Mouse (Mus musculus) bone marrow macrophage, adult 2 months (primary cell): Measurements from ENCODE around the gene Cdca7l.
"Not testable (repeated sequence)": the region's sequence is repeated elsewhere in the genome, so short reads cannot be mapped to it uniquely, and the experiment has no call there.

Experiments used
- CTCF ChIP-seq: IDR thresholded peaks from 2 replicates; pipeline ENCODE4 v1.5.1; 2012; ENCODE audit warnings: low read depth, mild to moderate bottlenecking, low read length, moderate library complexity
- POLR2A ChIP-seq: IDR thresholded peaks from 2 replicates; pipeline ENCODE4 v1.6.1; 2012; ENCODE audit warnings: mild to moderate bottlenecking, low read depth, low read length, borderline replicate concordance

DNA sequence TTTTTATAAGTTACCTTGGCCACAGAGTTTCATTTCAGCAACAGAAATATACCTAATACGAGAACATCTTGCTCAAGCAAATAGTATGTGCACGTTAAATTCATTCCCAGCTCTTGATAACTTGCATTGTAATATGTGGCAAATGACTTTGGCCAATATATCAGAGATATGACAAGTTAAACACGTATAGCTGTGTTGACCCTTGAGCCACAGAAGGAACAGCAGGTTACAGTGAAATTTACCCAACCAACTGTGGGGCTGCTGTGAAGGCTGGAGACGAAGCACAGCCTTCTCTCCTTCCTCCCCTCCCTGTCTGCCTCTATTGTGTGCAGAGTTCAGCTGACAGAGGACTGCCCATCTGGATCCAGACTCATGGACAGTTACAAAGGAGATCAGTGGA, 97.3 kb downstream of the Cdca7l start:
- TF ChIP-seq POLR2A, CTCF: not testable (repeated sequence)
